Mouse (Mus musculus) bone marrow macrophage, adult 2 months (primary cell): ENCODE results near the gene Aldh18a1.

Experiments used
- CTCF ChIP-seq: IDR thresholded peaks from 2 replicates; pipeline ENCODE4 v1.5.1; 2012; ENCODE audit warnings: low read depth, mild to moderate bottlenecking, low read length, moderate library complexity
- POLR2A ChIP-seq: IDR thresholded peaks from 2 replicates; pipeline ENCODE4 v1.6.1; 2012; ENCODE audit warnings: mild to moderate bottlenecking, low read depth, low read length, borderline replicate concordance

DNA sequence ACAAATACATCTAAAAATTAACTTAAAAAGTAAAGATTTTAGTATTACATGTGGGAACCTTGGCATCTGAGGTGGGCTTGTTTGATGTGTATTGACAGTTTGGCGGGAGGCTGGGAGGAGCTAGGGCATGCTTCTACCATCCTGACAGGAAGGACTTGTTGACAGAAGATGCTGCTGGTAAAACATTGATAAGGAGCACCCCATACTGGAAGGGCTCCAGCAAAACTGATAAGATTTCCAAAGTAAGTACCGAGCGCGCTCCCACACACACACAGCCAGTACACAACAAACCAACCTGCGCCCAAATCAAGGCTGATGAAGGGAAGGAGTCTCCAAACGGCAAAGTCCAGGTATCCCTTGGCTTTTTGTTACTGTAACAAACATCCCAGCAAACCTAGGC is 51.7 kb downstream of the Aldh18a1 start:
- TF ChIP-seq POLR2A (no peak), CTCF (no peak)
